Mouse (Mus musculus) frontal cortex, adult 2 months (tissue): ENCODE measurements around the gene Il10. TPM values are rescaled to one million over a fixed set of nuclear protein-coding genes. Genes with fewer than 3 reads are reported as not detected.

Experiments
- polyA plus RNA-seq: library from polyadenylated mRNA; depleted of rRNA; stranded (reverse); fragments of >200 nt; gene quantifications from 2 replicates; pipeline ENCODE4 v1.2.3, GENCODE M21; 2012; rRNA removed

Gene Il10
- polyA plus RNA-seq, 1 experiment = not detected

Other genes with a start within 250 kb of the Il10 start
- gene Fcamr, start 218.9 kb upstream of the Il10 start, polyA plus RNA-seq = 0.10 TPM in 1 of 2 replicates, not detected in the other
- gene Pigr, start 193.2 kb upstream of the Il10 start, polyA plus RNA-seq = 0.04 and 0.11 TPM in 2 replicates
- 0.28 and 1.0 TPM in 2 replicates for gene Fcmr, start 154.2 kb upstream of the Il10 start, polyA plus RNA-seq
- not detected in 2 replicates for gene Il24, start 132.4 kb upstream of the Il10 start, polyA plus RNA-seq
- gene Il20, start 108.4 kb upstream of the Il10 start, polyA plus RNA-seq = not detected in 2 replicates
- not detected in 2 replicates for gene Il19, start 79.7 kb upstream of the Il10 start, polyA plus RNA-seq
- 27.6 and 28.6 TPM in 2 replicates for gene Mapkapk2, start 78.0 kb downstream of the Il10 start, polyA plus RNA-seq
- gene Dyrk3, start 118.5 kb downstream of the Il10 start, polyA plus RNA-seq = 4.9 and 5.0 TPM in 2 replicates
- 52.9 and 54.2 TPM in 2 replicates for gene Eif2d, start 133.3 kb downstream of the Il10 start, polyA plus RNA-seq
- 10.3 and 11.9 TPM in 2 replicates for gene Rassf5, start 225.4 kb downstream of the Il10 start, polyA plus RNA-seq